ENCODE assay signal across 4 mouse cellular contexts in the genomic region with DNA sequence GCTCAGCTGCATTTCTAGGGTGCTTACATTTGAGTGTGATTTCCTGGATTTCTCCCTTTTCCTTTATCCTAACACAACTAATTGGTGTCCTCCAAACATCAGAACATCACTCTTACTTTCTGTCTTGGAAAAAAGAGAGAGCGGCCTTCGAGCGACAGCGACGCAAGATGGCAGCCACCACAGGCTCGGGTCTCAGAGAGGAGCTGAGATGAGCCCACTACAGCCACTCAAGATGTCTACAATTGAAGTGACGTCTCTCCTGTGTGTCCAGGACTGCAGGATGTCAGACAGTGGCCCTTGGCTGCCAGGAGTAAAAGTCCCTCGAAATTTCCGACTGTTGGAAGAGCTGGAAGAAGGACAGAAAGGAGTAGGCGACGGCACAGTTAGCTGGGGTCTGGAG.
A peak's percentile ranks its signal among the peaks of the same experiment; 100 is the strongest.
DNase-seq lines count a peak whose midpoint lies in the region; ATAC-seq and TF ChIP-seq lines count a peak whose summit lies in the region.
"Not testable (repeated sequence)": the region's sequence is repeated elsewhere in the genome, so short reads cannot be mapped to it uniquely, and the experiment has no call there.

No protein-coding gene starts in this region.

- peak; percentile 3 for DNase-seq in testis, postnatal 14 days (ENCODE audit: low spot score)

- TF ChIP-seq POLR2A in testis, adult 2 months (IDR thresholded peaks at IDR 0.05; ENCODE audit: control insufficient read depth, low read depth, low read length): not testable (repeated sequence)

- not testable (repeated sequence) for H3K36me3 ChIP-seq in testis, adult 2 months (ENCODE audit: control insufficient read depth, insufficient read depth, low read length)

- peak; percentile 69 for ATAC-seq in erythroblast, adult 5-6 weeks (replicated peaks; ENCODE audit: low FRiP score, poor library complexity, severe bottlenecking)
- ATAC-seq in erythroid progenitor cell, adult 5-6 weeks (replicated peaks; ENCODE audit: low FRiP score, poor library complexity, severe bottlenecking): peak; percentile 65; the same call in 1 of the 2 replicates

- H3K4me1 ChIP-seq in testis, adult 2 months (ENCODE audit: control insufficient read depth, insufficient read depth, low read length): not testable (repeated sequence)

- H3K27me3 ChIP-seq in testis, adult 2 months (ENCODE audit: control insufficient read depth, insufficient read depth, low read length): not testable (repeated sequence)

- TF ChIP-seq CTCF in testis, adult 2 months (IDR thresholded peaks at IDR 0.05; ENCODE audit: control insufficient read depth, insufficient read depth, insufficient replicate concordance, low read depth, low read length): not testable (repeated sequence)

- peak overlapping the region; percentile 69 for H3K4me3 ChIP-seq in testis, adult 2 months (ENCODE audit: control insufficient read depth, low read depth, low read length)

- not testable (repeated sequence) for H3K27ac ChIP-seq in testis, adult 2 months (ENCODE audit: control insufficient read depth, insufficient read depth, low read depth, low read length)
